Comparison of ENCODE assay signal across 13 mouse cellular contexts in genomic region chr2:10670423-10671298, GRCm38 (mm10).
A peak's percentile ranks its signal among the peaks of the same experiment; 100 is the strongest.
DNase-seq lines count a peak whose midpoint lies in the region; ATAC-seq and TF ChIP-seq lines count a peak whose summit lies in the region.
"Had no signal": no experiment of that assay in that cellular context is flagged by ENCODE, and none has a peak within 500 bp of the region (broad histone marks: within the 10 kb centered on the region; RNA-seq: fewer than 3 reads in every experiment).

No protein-coding gene starts in this region.

- no peaks in the 10 kb centered on the region for H3K27me3 ChIP-seq in forebrain, embryonic 13.5 days
- no peaks in the 10 kb centered on the region for H3K27me3 ChIP-seq in forebrain, embryonic 10.5 days (ENCODE audit: poor library complexity, severe bottlenecking)
- H3K27me3 ChIP-seq in neural tube, embryonic 11.5 days (ENCODE audit: control insufficient read depth, insufficient read depth, low read length): no peaks in the 10 kb centered on the region
- no peaks in the 10 kb centered on the region for H3K27me3 ChIP-seq in kidney, postnatal 0 days (ENCODE audit: insufficient read depth, low read length)
- no peaks in the 10 kb centered on the region for H3K27me3 ChIP-seq in neural tube, embryonic 14.5 days (ENCODE audit: control insufficient read depth, insufficient read depth, low read length)
- H3K27me3 ChIP-seq in heart, embryonic 12.5 days (replicated peaks): no peaks in the 10 kb centered on the region
- H3K27me3 ChIP-seq: megakaryocyte, embryonic 14.5 days had no signal

- no peak for TF ChIP-seq CTCF in kidney, postnatal 0 days (IDR thresholded peaks at IDR 0.05; ENCODE audit: low read depth)

- H3K4me2 ChIP-seq in forebrain, embryonic 13.5 days: 0 out of 2 replicates have a peak overlapping the region, but pooled peaks have one; percentile 12
- no peak overlapping the region for H3K4me2 ChIP-seq in neural tube, embryonic 11.5 days (ENCODE audit: low read depth)
- no peak overlapping the region for H3K4me2 ChIP-seq in kidney, postnatal 0 days (ENCODE audit: low read length)
- H3K4me2 ChIP-seq in neural tube, embryonic 14.5 days (ENCODE audit: low read depth, low read length): no peak overlapping the region
- H3K4me2 ChIP-seq in heart, embryonic 12.5 days: no peak overlapping the region

- DNase-seq in forebrain, embryonic 10.5 days (ENCODE audit: extremely low spot score, low spot score): no peak
- DNase-seq in neural tube, embryonic 11.5 days (ENCODE audit: low spot score): no peak
- DNase-seq in neural tube, embryonic 10.5 days (ENCODE audit: extremely low spot score, low spot score): no peak
- peak; percentile 49 for DNase-seq in kidney, postnatal 0 days (ENCODE audit: low spot score)
- DNase-seq in lung, postnatal 25 days (ENCODE audit: low spot score): no peak
- DNase-seq: cerebellum, adult 8-10 months; gastrocnemius, postnatal 36 days; heart, postnatal 10 days had no signal

- H3K4me3 ChIP-seq in forebrain, embryonic 13.5 days: no peak overlapping the region
- H3K4me3 ChIP-seq in forebrain, embryonic 10.5 days: no peak overlapping the region
- no peak overlapping the region for H3K4me3 ChIP-seq in neural tube, embryonic 11.5 days (ENCODE audit: low read depth, low read length)
- no peak overlapping the region for H3K4me3 ChIP-seq in kidney, postnatal 0 days (replicated peaks; ENCODE audit: low read depth, low read length)
- H3K4me3 ChIP-seq in neural tube, embryonic 14.5 days (ENCODE audit: low read depth, low read length): no peak overlapping the region
- no peak overlapping the region for H3K4me3 ChIP-seq in heart, embryonic 12.5 days
- H3K4me3 ChIP-seq: megakaryocyte, embryonic 14.5 days had no signal

- peak; percentile 73 for ATAC-seq in forebrain, embryonic 13.5 days
- peak; percentile 31 for ATAC-seq in neural tube, embryonic 11.5 days (ENCODE audit: insufficient read depth, low FRiP score, low TSS enrichment)
- ATAC-seq in kidney, postnatal 0 days (replicated peaks; ENCODE audit: low FRiP score, low read depth): peak; percentile 57; the same call in 1 of the 2 replicates
- peak; percentile 72 for ATAC-seq in neural tube, embryonic 14.5 days (ENCODE audit: low read depth)
- no peak for ATAC-seq in heart, embryonic 12.5 days (ENCODE audit: insufficient number of reproducible peaks, low FRiP score)

- WGBS in forebrain, embryonic 13.5 days: 23% methylated on average over 7 of the region's 7 CpGs
- 60% methylated on average over 7 of the region's 7 CpGs for WGBS in forebrain, embryonic 10.5 days
- WGBS in neural tube, embryonic 11.5 days: 38% methylated on average over 7 of the region's 7 CpGs
- WGBS in kidney, postnatal 0 days: 8% methylated on average over 7 of the region's 7 CpGs
- WGBS in neural tube, embryonic 14.5 days: 16% methylated on average over 7 of the region's 7 CpGs
- WGBS in heart, embryonic 12.5 days: 70% methylated on average over 7 of the region's 7 CpGs

- H3K4me1 ChIP-seq in forebrain, embryonic 13.5 days: peaks cover 13% of the 10 kb centered on the region
- peaks cover 27% of the 10 kb centered on the region for H3K4me1 ChIP-seq in forebrain, embryonic 10.5 days
- H3K4me1 ChIP-seq in neural tube, embryonic 11.5 days (ENCODE audit: control insufficient read depth, insufficient read depth, low read length): peaks cover 3% of the 10 kb centered on the region
- H3K4me1 ChIP-seq in kidney, postnatal 0 days (replicated peaks; ENCODE audit: insufficient read depth, low read length): 0 out of 2 replicates have a peak, but pooled peaks cover 10% of the 10 kb centered on the region
- peaks cover 3% of the 10 kb centered on the region; the same call in 1 of the 2 replicates for H3K4me1 ChIP-seq in neural tube, embryonic 14.5 days (ENCODE audit: control insufficient read depth, insufficient read depth, low read length)
- H3K4me1 ChIP-seq in heart, embryonic 12.5 days (replicated peaks): peaks cover 10% of the 10 kb centered on the region

- H3K36me3 ChIP-seq in forebrain, embryonic 13.5 days (ENCODE audit: poor library complexity, severe bottlenecking): no peaks in the 10 kb centered on the region
- no peaks in the 10 kb centered on the region for H3K36me3 ChIP-seq in forebrain, embryonic 10.5 days (replicated peaks)
- H3K36me3 ChIP-seq in neural tube, embryonic 11.5 days (ENCODE audit: control insufficient read depth, insufficient read depth, low read length): no peaks in the 10 kb centered on the region
- no peaks in the 10 kb centered on the region for H3K36me3 ChIP-seq in kidney, postnatal 0 days (ENCODE audit: insufficient read depth, low read length)
- H3K36me3 ChIP-seq in neural tube, embryonic 14.5 days (ENCODE audit: control insufficient read depth, insufficient read depth, low read length): no peaks in the 10 kb centered on the region
- no peaks in the 10 kb centered on the region for H3K36me3 ChIP-seq in heart, embryonic 12.5 days

- H3K9ac ChIP-seq in forebrain, embryonic 13.5 days: no peak overlapping the region
- no peak overlapping the region for H3K9ac ChIP-seq in neural tube, embryonic 11.5 days (ENCODE audit: low read length)
- H3K9ac ChIP-seq in kidney, postnatal 0 days (ENCODE audit: low read depth, low read length): no peak overlapping the region
- H3K9ac ChIP-seq in neural tube, embryonic 14.5 days (replicated peaks; ENCODE audit: low read depth, low read length): no peak overlapping the region
- H3K9ac ChIP-seq in heart, embryonic 12.5 days: no peak overlapping the region
- H3K9ac ChIP-seq: liver, embryonic 14.5 days had no signal

- H3K9me3 ChIP-seq in forebrain, embryonic 13.5 days (replicated peaks): no peaks in the 10 kb centered on the region
- H3K9me3 ChIP-seq in forebrain, embryonic 10.5 days: no peaks in the 10 kb centered on the region
- no peaks in the 10 kb centered on the region for H3K9me3 ChIP-seq in neural tube, embryonic 11.5 days (ENCODE audit: control insufficient read depth, low read length)
- no peaks in the 10 kb centered on the region for H3K9me3 ChIP-seq in kidney, postnatal 0 days (replicated peaks; ENCODE audit: low read length)
- no peaks in the 10 kb centered on the region for H3K9me3 ChIP-seq in neural tube, embryonic 14.5 days (ENCODE audit: control insufficient read depth, low read length)
- H3K9me3 ChIP-seq in heart, embryonic 12.5 days (replicated peaks): no peaks in the 10 kb centered on the region
- H3K9me3 ChIP-seq: megakaryocyte, embryonic 14.5 days had no signal

- H3K27ac ChIP-seq in forebrain, embryonic 13.5 days: no peak overlapping the region
- H3K27ac ChIP-seq in forebrain, embryonic 10.5 days: no peak overlapping the region
- no peak overlapping the region for H3K27ac ChIP-seq in neural tube, embryonic 11.5 days (ENCODE audit: low read depth, low read length)
- no peak overlapping the region for H3K27ac ChIP-seq in kidney, postnatal 0 days
- H3K27ac ChIP-seq in neural tube, embryonic 14.5 days (ENCODE audit: low read depth, low read length): no peak overlapping the region
- no peak overlapping the region for H3K27ac ChIP-seq in heart, embryonic 12.5 days (ENCODE audit: poor library complexity, severe bottlenecking)
- H3K27ac ChIP-seq: liver, embryonic 14.5 days had no signal
